Mouse (Mus musculus) spleen, adult 2 months (tissue): ENCODE measurements around the gene Vps13d. TPM values are rescaled to one million over a fixed set of nuclear protein-coding genes. Genes with fewer than 3 reads are reported as not detected.

Experiments used
- DNase-seq, 2 experiments: peaks; one replicate each; pipeline versions ENCODE4 v3.0.0 to v3.0.0-alpha.2; 2012 to 2021; ENCODE audit warnings: low spot score in 2 of 2, low read depth in 1 of 2
- H3K27ac ChIP-seq: fragments of 200-500 bp; 2 replicates; pipeline ENCODE4 v1.5.1; 2012; ENCODE audit warnings: low read length, inconsistent platforms; ENCODE audit not compliant: insufficient read depth
- H3K27me3 ChIP-seq: fragments of 200-500 bp; 2 replicates; pipeline ENCODE4 v1.6.1; 2012; ENCODE audit warnings: mild to moderate bottlenecking, moderate library complexity, low read length, inconsistent platforms; ENCODE audit not compliant: control insufficient read depth, insufficient read depth
- H3K36me3 ChIP-seq: fragments of 200-500 bp; 2 replicates; pipeline ENCODE4 v1.6.1; 2012; ENCODE audit warnings: mild to moderate bottlenecking, low read length, inconsistent platforms; ENCODE audit not compliant: control insufficient read depth, insufficient read depth
- H3K4me1 ChIP-seq: fragments of 200-500 bp; 2 replicates; pipeline ENCODE4 v1.6.1; 2011; ENCODE audit warnings: inconsistent platforms; ENCODE audit not compliant: control insufficient read depth, insufficient read depth, insufficient read length
- H3K4me3 ChIP-seq: fragments of 200-500 bp; 2 replicates; pipeline ENCODE4 v1.5.1; 2011; ENCODE audit warnings: mild to moderate bottlenecking, inconsistent platforms; ENCODE audit not compliant: insufficient read depth, insufficient read length; ENCODE audit errors: extremely low read depth
- CTCF ChIP-seq: fragments of 200-500 bp; IDR thresholded peaks from 2 replicates; pipeline ENCODE4 v1.5.1; 2011; ENCODE audit warnings: mild to moderate bottlenecking, inconsistent platforms; ENCODE audit not compliant: insufficient read depth, insufficient read length, insufficient replicate concordance; ENCODE audit errors: extremely low read depth
- POLR2A ChIP-seq: fragments of 200-500 bp; IDR thresholded peaks from 2 replicates; pipeline ENCODE4 v1.6.1; 2011; ENCODE audit warnings: low read depth, low read length, inconsistent platforms
- WGBS: fragments of 180-500 bp; shearing (Covaris S2); methylation state at CpG from one replicate; pipeline ENCODE4 v1.1.7; 2018; 5-methylcytosine and 5-hydroxymethylcytosine counted together
- polyA plus RNA-seq: library from polyadenylated mRNA; depleted of rRNA; stranded (reverse); fragments of >200 nt; gene quantifications from 2 replicates; pipeline ENCODE4 v1.2.3, GENCODE M21; 2012

Vps13d gene
- polyA plus RNA-seq, 1 experiment = 12.1 TPM

DNA sequence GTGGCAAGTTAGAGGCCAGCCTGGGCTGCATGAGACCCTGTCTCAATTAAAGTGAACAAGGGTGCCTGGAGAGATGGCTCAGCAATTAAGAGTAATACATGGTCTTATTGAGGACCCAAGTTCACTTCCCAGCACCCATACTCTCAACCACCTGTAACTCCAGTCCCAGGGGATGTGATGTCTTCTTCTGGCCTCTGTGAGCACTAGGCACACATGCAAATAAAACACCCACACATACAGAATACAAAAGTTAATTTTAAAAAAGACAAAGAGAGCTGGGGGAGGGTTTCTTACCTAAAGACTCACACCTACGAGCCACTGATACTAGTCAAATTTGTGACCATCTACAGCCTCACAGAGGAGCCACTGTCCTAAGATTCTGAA lies 43.7 kb downstream of the Vps13d start:
- peak; percentile 25 for DNase-seq
- Histone ChIP-seq H3K27ac (no peak overlapping the region), H3K27me3 (no peaks in the 10 kb centered on the region), H3K4me3 (no peak overlapping the region), H3K36me3 (peaks cover 37% of the 10 kb centered on the region), H3K4me1 (peaks cover 6% of the 10 kb centered on the region)
- WGBS = 32% methylated on average over 1 of the region's 1 CpGs
- TF ChIP-seq POLR2A (no peak), CTCF (no peak)

DNA sequence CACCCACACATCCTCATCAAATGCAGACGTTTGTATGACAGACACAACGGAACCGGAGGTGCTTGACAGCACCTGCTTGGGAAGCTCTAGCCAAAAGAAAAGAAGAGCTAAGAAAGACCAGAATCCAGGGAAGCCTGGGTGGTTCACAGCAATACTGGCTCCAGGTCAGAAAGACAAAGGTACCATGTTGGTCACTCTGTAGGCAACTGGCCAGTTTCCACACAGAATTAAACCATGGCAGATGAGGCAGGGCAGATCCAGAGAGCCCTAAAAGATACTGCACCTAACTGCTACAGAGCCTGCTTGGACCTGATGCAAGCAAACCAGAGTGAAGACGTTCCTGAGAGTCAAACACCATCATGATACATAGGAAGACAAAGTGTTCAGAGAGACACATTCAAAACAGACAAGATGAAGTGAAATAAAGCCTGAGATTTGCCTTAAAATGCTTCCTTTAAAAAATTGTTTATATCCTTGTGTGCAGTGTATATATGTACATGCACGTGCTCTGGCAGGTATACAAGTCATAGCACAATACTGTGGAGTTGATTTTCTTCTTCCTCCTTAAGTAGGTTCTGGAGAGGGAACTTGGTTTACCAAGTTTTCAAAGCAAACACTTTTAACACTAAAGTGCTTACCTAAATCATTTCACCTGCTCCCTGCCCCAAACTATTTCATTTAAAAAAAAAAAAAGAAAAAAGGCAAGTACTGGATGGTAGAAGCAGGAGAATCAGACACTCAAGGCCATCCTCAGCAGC lies 44.3 kb downstream of the Vps13d start:
- Histone ChIP-seq H3K4me3 (no peak overlapping the region), H3K27ac (no peak overlapping the region; the same call in 1 of the 2 replicates), H3K36me3 (peaks cover 34% of the 10 kb centered on the region), H3K4me1 (peaks cover 6% of the 10 kb centered on the region), H3K27me3 (no peaks in the 10 kb centered on the region)
- 62% methylated on average over 5 of the region's 5 CpGs for WGBS
- TF ChIP-seq POLR2A = no peak
- TF ChIP-seq CTCF = no peak
- DNase-seq = no peak

DNA sequence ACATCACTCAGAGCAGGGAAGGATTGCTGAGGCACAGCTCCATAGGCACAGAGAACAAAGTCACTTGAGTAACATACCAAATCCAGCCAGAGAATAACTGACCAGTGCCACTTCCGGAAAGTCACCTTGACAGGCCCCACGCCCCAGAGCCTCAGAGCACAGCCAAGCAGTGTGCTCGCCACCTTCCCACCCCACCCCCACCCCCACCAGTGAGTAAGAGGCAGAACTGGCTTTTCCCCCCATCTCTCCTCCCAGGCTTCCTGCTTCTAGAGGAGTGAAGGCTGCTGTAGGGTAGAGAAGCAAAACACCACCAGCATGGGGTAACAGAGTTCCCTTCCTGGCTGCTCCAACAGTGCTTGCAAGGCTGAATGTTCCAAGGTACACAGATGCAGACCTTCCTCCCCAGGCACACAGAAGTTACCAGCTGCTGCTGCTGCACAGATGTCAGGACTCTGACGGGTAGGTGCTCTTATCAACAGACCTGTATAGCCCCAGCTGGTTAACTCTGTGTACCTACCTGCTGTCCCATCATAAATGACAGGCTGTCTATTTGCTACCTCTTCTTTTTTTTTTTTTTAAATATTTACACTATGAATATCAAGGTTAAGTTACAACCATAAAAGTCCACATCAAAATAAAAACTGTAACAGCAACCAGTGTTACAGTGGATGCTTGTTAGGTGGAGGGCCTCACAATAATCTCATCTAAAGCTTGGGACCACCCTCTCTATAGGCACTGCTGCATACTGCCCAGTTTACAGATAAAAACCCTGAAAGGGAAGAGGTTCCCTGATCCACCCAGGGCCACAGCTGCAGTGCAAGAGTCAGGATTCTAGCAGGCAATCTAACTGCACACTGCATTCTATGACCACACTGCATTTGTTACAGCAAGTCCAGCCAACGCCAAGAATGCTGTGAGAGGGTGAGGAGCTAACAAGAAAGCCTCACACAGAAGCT lies 47.5 kb downstream of the Vps13d start:
- Histone ChIP-seq H3K27me3 (no peaks in the 10 kb centered on the region), H3K4me3 (no peak overlapping the region), H3K27ac (no peak overlapping the region), H3K4me1 (peaks cover 6% of the 10 kb centered on the region), H3K36me3 (peaks cover 32% of the 10 kb centered on the region)
- WGBS = 78% methylated on average over 5 of the region's 5 CpGs
- DNase-seq = peak in 1 of 2 experiments; percentile 16
- no peak for TF ChIP-seq POLR2A
- TF ChIP-seq CTCF = no peak

DNA sequence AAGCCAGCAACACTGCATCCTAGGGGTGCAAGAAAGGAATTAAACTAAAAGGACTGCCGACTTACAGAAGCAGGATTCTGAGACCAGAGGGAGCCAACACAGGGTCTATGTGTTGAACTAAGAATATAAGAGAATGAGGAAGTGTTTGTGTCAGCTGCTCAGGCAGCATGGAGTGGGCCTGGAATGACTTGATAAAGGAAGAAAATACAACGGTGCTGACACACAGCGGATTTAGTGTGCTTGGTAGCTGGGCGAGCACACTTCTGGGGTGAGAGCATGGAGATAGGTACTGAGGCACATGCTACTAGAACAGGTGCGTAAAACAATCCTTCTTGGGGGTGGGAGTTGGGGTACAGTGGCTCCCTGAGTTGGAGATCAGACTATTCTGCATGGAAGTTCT lies 51.3 kb downstream of the Vps13d start:
- H3K4me3 ChIP-seq = no peak overlapping the region
- H3K27ac ChIP-seq = no peak overlapping the region
- WGBS = 72% methylated on average over 5 of the region's 5 CpGs
- no peaks in the 10 kb centered on the region; the same call in 1 of the 2 replicates for H3K4me1 ChIP-seq
- no peaks in the 10 kb centered on the region for H3K27me3 ChIP-seq
- no peak for DNase-seq
- TF ChIP-seq CTCF (no peak), POLR2A (no peak)
- H3K36me3 ChIP-seq = peaks cover 45% of the 10 kb centered on the region

DNA sequence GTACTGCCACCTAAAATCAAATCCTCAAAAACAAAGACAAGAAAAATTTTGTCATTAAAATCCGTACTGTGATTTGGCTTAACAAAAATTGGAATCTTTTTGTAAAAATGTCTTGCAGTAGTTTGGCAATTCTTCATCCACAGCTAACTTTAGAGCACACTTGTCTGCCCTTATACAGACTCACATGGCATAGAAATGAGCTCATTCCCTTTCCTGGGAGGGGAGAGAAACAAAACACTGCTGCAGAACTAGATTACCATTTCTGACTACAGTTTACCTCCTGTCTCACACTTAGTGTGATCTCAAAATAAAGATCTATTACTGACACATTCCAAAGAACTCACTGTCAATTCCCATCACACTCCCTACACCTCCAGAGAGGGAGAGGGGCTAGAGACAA lies 58.1 kb downstream of the Vps13d start:
- Histone ChIP-seq H3K27ac (no peak overlapping the region), H3K36me3 (peaks cover 58% of the 10 kb centered on the region), H3K27me3 (no peaks in the 10 kb centered on the region), H3K4me1 (no peaks in the 10 kb centered on the region), H3K4me3 (no peak overlapping the region)
- TF ChIP-seq POLR2A (no peak), CTCF (no peak)
- 92% methylated on average over 1 of the region's 1 CpGs for whole genome bisulfite sequencing
- DNase-seq = no peak

DNA sequence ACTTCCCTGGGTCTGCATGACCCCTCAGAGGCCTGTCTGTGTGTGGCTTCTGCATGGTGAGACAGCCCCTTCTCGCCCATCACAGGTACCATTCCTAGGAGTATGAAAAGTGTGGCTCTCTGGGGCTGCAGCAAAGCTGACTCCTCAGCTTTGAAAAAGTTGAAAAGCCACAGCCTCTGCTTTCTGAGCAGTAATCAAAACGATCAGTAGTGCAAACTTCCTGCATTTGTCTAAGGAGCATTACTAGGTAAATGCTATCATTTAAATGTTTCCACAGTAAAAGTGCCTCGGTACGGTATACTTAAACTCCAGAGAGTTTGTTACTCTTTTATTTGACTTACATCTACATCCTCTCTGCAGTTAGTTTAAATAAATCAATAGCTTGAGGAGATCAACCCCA lies 59.3 kb downstream of the Vps13d start:
- TF ChIP-seq CTCF (no peak), POLR2A (no peak)
- Histone ChIP-seq H3K4me1 (no peaks in the 10 kb centered on the region), H3K4me3 (no peak overlapping the region), H3K27ac (no peak overlapping the region), H3K36me3 (peaks cover 60% of the 10 kb centered on the region), H3K27me3 (no peaks in the 10 kb centered on the region)
- DNase-seq = no peak
- 62% methylated on average over 4 of the region's 4 CpGs for WGBS
